Mouse (Mus musculus): ENCODE measurements around the gene Krt84.

DNA sequence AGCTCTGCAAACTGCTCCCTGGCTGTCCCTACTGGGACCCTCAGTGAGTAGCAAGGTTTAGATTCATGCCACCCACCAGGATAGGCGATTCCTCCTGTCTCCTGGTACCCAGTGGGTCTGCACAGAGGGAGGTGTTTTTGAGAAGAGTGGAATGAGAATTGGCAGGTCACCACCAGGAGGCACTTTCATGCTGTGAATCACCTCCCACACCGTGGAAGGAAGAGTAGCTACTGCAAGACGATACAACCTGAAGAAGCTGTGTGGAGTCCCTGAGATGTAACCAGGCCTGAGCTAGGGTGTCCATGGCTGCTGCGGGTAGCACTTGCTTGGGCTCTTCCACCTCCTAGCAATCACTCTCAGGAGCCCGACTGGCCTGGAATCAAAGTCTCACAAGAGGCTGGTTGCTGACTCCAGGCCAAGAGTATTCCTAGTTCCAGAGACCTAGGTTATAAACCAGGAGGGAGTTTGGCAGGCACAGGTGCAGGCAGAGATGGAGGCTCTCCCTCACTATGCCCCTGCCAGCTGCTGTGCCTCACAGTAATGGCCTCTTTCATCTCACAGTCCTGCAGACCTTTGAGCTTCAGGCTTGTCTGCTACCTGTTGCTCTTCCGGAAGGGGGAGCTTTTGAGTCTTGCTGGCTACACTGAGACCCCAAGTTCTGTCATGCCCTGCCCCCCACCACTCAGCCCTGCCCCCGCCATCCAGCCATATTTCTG, 5.4 kb upstream of the Krt84 start:
- TF ChIP-seq CTCF (IDR thresholded peaks at IDR 0.05; ENCODE audit: low read depth) (0 out of 2 replicates have a peak, but pooled peaks have one; percentile 2), EP300 (IDR thresholded peaks at IDR 0.05; ENCODE audit: low read depth) (no peak)
